Mouse (Mus musculus) heart, embryonic 10.5 days (tissue): ENCODE data around the gene Coch. TPM values are rescaled to one million over a fixed set of nuclear protein-coding genes. Genes with fewer than 3 reads are reported as not detected.
"Not testable (repeated sequence)": the region's sequence is repeated elsewhere in the genome, so short reads cannot be mapped to it uniquely, and the experiment has no call there.

ENCODE experiments used
- DNase-seq: peaks from one replicate; pipeline ENCODE4 v3.0.0-alpha.2; 2017; ENCODE audit warnings: low spot score
- H3K27ac ChIP-seq: fragments of 300-500 bp; sonication (generic); 2 replicates; pipeline ENCODE4 v1.5.1; 2016; ENCODE audit warnings: mild to moderate bottlenecking
- H3K27me3 ChIP-seq: fragments of 300-500 bp; sonication (generic); 2 replicates; pipeline ENCODE4 v1.6.1; 2016; ENCODE audit warnings: mild to moderate bottlenecking; ENCODE audit not compliant: poor library complexity, insufficient read depth, severe bottlenecking
- H3K36me3 ChIP-seq: fragments of 300-500 bp; sonication (generic); 2 replicates; pipeline ENCODE4 v1.6.1; 2016; ENCODE audit warnings: mild to moderate bottlenecking, moderate library complexity
- H3K4me1 ChIP-seq: fragments of 300-500 bp; sonication (generic); 2 replicates; pipeline ENCODE4 v1.6.1; 2016; ENCODE audit warnings: mild to moderate bottlenecking
- H3K4me3 ChIP-seq: fragments of 300-500 bp; sonication (generic); 2 replicates; pipeline ENCODE4 v1.5.1; 2016; ENCODE audit warnings: mild to moderate bottlenecking, moderate library complexity
- H3K9me3 ChIP-seq: fragments of 300-500 bp; sonication (generic); 2 replicates; pipeline ENCODE4 v1.6.1; 2016; ENCODE audit warnings: mild to moderate bottlenecking, moderate library complexity
- WGBS: fragments of 180-500 bp; shearing (Covaris S2); methylation state at CpG from one replicate; pipeline ENCODE4 v1.1.7; 2016; 5-methylcytosine and 5-hydroxymethylcytosine counted together
- polyA plus RNA-seq: library from polyadenylated mRNA; unstranded; fragments of >200 nt; fragmentation: Nextera tagmentation; extraction: Ambion mirVana; gene quantifications from 2 replicates; pipeline ENCODE4 v1.2.1, GENCODE M21; 2016

Gene Coch
- polyA plus RNA-seq: 1.6 and 2.8 TPM in 2 replicates

- DNase-seq: peak; percentile 76
Observed at GRCm38 (mm10) chr12:51593229-51594029, at the start of gene Coch. Gene Coch (plus strand): TSS chr12:51593341.

GRCm38 (mm10) chr12:51543402-51543960 lies 49.7 kb upstream of the Coch start:
- Histone ChIP-seq H3K4me1 (no peaks in the 10 kb centered on the region), H3K27me3 (no peaks in the 10 kb centered on the region), H3K9me3 (no peaks in the 10 kb centered on the region), H3K4me3 (no peak overlapping the region), H3K36me3 (no peaks in the 10 kb centered on the region), H3K27ac (no peak overlapping the region)
- DNase-seq: no peak
- 74% methylated on average over 9 of the region's 9 CpGs for WGBS

More at GRCm38 (mm10) chr12:51593229-51594029, at the start of gene Coch:
- H3K9me3 ChIP-seq: no peaks in the 10 kb centered on the region
- H3K27me3 ChIP-seq: peaks cover 53% of the 10 kb centered on the region
- peak within 1 kb of the TSS; percentile 78 for H3K4me3 ChIP-seq
- peak within 1 kb of the TSS; percentile 26 for H3K27ac ChIP-seq
- H3K4me1 ChIP-seq: peaks cover 13% of the 10 kb centered on the region
- no peaks in the 10 kb centered on the region for H3K36me3 ChIP-seq
- under 1% methylated on average over 78 of the region's 79 CpGs for WGBS

- WGBS: 65% methylated on average over 1 of the region's 1 CpGs
- Histone ChIP-seq H3K9me3 (no peaks in the 10 kb centered on the region), H3K27me3 (no peaks in the 10 kb centered on the region), H3K4me1 (no peaks in the 10 kb centered on the region), H3K27ac (no peak overlapping the region), H3K4me3 (no peak overlapping the region), H3K36me3 (no peaks in the 10 kb centered on the region)
- DNase-seq: no peak
Observed at GRCm38 (mm10) chr12:51555041-51555440, 38.1 kb upstream of the Coch start.

GRCm38 (mm10) chr12:51561416-51561815 lies 31.7 kb upstream of the Coch start:
- H3K4me1 ChIP-seq: no peaks in the 10 kb centered on the region
- no peaks in the 10 kb centered on the region for H3K27me3 ChIP-seq
- no peak overlapping the region for H3K27ac ChIP-seq
- 87% methylated on average over 9 of the region's 9 CpGs for WGBS
- no peaks in the 10 kb centered on the region; the same call in 1 of the 2 replicates for H3K36me3 ChIP-seq
- DNase-seq: no peak
- H3K4me3 ChIP-seq: no peak overlapping the region
- no peaks in the 10 kb centered on the region for H3K9me3 ChIP-seq

- DNase-seq: peak; percentile 78
- 46% methylated on average over 7 of the region's 7 CpGs for WGBS
- no peaks in the 10 kb centered on the region for H3K27me3 ChIP-seq
- H3K4me3 ChIP-seq: no peak overlapping the region
- no peaks in the 10 kb centered on the region; the same call in 1 of the 2 replicates for H3K36me3 ChIP-seq
- H3K9me3 ChIP-seq: no peaks in the 10 kb centered on the region
- H3K27ac ChIP-seq: no peak overlapping the region
- H3K4me1 ChIP-seq: peaks cover 4% of the 10 kb centered on the region; the same call in 1 of the 2 replicates
Observed at GRCm38 (mm10) chr12:51567225-51567624, 25.9 kb upstream of the Coch start.

- H3K4me3 ChIP-seq: no peak overlapping the region
- peaks cover 4% of the 10 kb centered on the region; the same call in 1 of the 2 replicates for H3K4me1 ChIP-seq
- no peak overlapping the region for H3K27ac ChIP-seq
- 83% methylated on average over 8 of the region's 8 CpGs for whole genome bisulfite sequencing
- H3K36me3 ChIP-seq: no peaks in the 10 kb centered on the region; the same call in 1 of the 2 replicates
- H3K9me3 ChIP-seq: no peaks in the 10 kb centered on the region
- H3K27me3 ChIP-seq: no peaks in the 10 kb centered on the region
- DNase-seq: no peak
Observed at GRCm38 (mm10) chr12:51569472-51569871, 23.7 kb upstream of the Coch start.

GRCm38 (mm10) chr12:51569944-51570343 lies 23.2 kb upstream of the Coch start:
- Histone ChIP-seq H3K9me3 (no peaks in the 10 kb centered on the region), H3K4me3 (no peak overlapping the region), H3K36me3 (no peaks in the 10 kb centered on the region; the same call in 1 of the 2 replicates), H3K27me3 (no peaks in the 10 kb centered on the region), H3K4me1 (peaks cover 4% of the 10 kb centered on the region; the same call in 1 of the 2 replicates), H3K27ac (no peak overlapping the region)
- no peak for DNase-seq
- WGBS: 56% methylated on average over 7 of the region's 7 CpGs

- Histone ChIP-seq H3K36me3 (no peaks in the 10 kb centered on the region), H3K27me3 (no peaks in the 10 kb centered on the region), H3K9me3 (no peaks in the 10 kb centered on the region), H3K4me1 (no peaks in the 10 kb centered on the region), H3K27ac (no peak overlapping the region), H3K4me3 (no peak overlapping the region)
- DNase-seq: no peak
- WGBS: 77% methylated on average over 4 of the region's 4 CpGs
Observed at GRCm38 (mm10) chr12:51572651-51573050, 20.5 kb upstream of the Coch start.

- WGBS: 95% methylated on average over 2 of the region's 2 CpGs
- not testable (repeated sequence) for H3K9me3 ChIP-seq, H3K4me1 ChIP-seq, H3K4me3 ChIP-seq, H3K27ac ChIP-seq, DNase-seq, H3K36me3 ChIP-seq, H3K27me3 ChIP-seq
Observed at GRCm38 (mm10) chr12:51577816-51578215, 15.3 kb upstream of the Coch start.

- H3K9me3 ChIP-seq: no peaks in the 10 kb centered on the region
- WGBS: 83% methylated on average over 5 of the region's 5 CpGs
Observed at GRCm38 (mm10) chr12:51589263-51589662, 3.9 kb upstream of the Coch start.

GRCm38 (mm10) chr12:51591921-51592320 lies 1.2 kb upstream of the Coch start:
- peaks cover 13% of the 10 kb centered on the region for H3K4me1 ChIP-seq
- H3K36me3 ChIP-seq: no peaks in the 10 kb centered on the region
- H3K27me3 ChIP-seq: peaks cover 53% of the 10 kb centered on the region
- H3K27ac ChIP-seq: no peak overlapping the region
- no peaks in the 10 kb centered on the region for H3K9me3 ChIP-seq
- WGBS: 65% methylated on average over 8 of the region's 8 CpGs
- DNase-seq: no peak
- no peak overlapping the region for H3K4me3 ChIP-seq

More at GRCm38 (mm10) chr12:51589263-51589662, 3.9 kb upstream of the Coch start:
- Histone ChIP-seq H3K27ac (no peak overlapping the region), H3K27me3 (peaks cover 36% of the 10 kb centered on the region), H3K4me3 (no peak overlapping the region), H3K4me1 (peaks cover 13% of the 10 kb centered on the region), H3K36me3 (no peaks in the 10 kb centered on the region)
- no peak for DNase-seq

- H3K27ac ChIP-seq: peak overlapping the region; percentile 26
- peak overlapping the region; percentile 78 for H3K4me3 ChIP-seq
- H3K9me3 ChIP-seq: no peaks in the 10 kb centered on the region
- peaks cover 53% of the 10 kb centered on the region for H3K27me3 ChIP-seq
- no peaks in the 10 kb centered on the region for H3K36me3 ChIP-seq
- H3K4me1 ChIP-seq: peaks cover 13% of the 10 kb centered on the region
- under 1% methylated on average over 21 of the region's 21 CpGs for WGBS
- no peak for DNase-seq
Observed at GRCm38 (mm10) chr12:51592888-51593228, 283 bp upstream of the Coch start.

- 2% methylated on average over 18 of the region's 18 CpGs for WGBS
- Histone ChIP-seq H3K9me3 (no peaks in the 10 kb centered on the region), H3K36me3 (no peaks in the 10 kb centered on the region), H3K4me1 (peaks cover 13% of the 10 kb centered on the region), H3K27ac (no peak overlapping the region), H3K27me3 (peaks cover 53% of the 10 kb centered on the region), H3K4me3 (peak overlapping the region; percentile 78)
- DNase-seq: no peak
Observed at GRCm38 (mm10) chr12:51594030-51594470, 909 bp downstream of the Coch start.
